Mouse (Mus musculus): ENCODE measurements at regions not wholly inside any gene's neighbourhood (a gene's known extent, or its start where the extent isn't known, plus 50 kb on each side); places are given as distances from the start of the nearest gene placed in this dataset.

- H3K27me3 ChIP-seq: 0 out of 2 replicates have a peak, but pooled peaks cover 4% of the 10 kb centered on the region
- no peaks in the 10 kb centered on the region for H3K36me3 ChIP-seq
- ATAC-seq (ENCODE audit: insufficient number of reproducible peaks, low FRiP score, low TSS enrichment, low read depth): peak; percentile 77
- 33% methylated on average over 8 of the region's 8 CpGs for WGBS
- H3K27ac ChIP-seq (replicated peaks): peak overlapping the region; percentile 41; the same call in 1 of the 2 replicates
- H3K4me2 ChIP-seq (replicated peaks): peak overlapping the region; percentile 17
- peaks cover 11% of the 10 kb centered on the region for H3K4me1 ChIP-seq
- no peak overlapping the region for H3K9ac ChIP-seq
- no peaks in the 10 kb centered on the region for H3K9me3 ChIP-seq (replicated peaks)
- H3K4me3 ChIP-seq (replicated peaks): no peak overlapping the region
These were observed 131.8 kb downstream of the Tshz3 start for GRCm38 (mm10) chr7:36829710-36830109.

DNA sequence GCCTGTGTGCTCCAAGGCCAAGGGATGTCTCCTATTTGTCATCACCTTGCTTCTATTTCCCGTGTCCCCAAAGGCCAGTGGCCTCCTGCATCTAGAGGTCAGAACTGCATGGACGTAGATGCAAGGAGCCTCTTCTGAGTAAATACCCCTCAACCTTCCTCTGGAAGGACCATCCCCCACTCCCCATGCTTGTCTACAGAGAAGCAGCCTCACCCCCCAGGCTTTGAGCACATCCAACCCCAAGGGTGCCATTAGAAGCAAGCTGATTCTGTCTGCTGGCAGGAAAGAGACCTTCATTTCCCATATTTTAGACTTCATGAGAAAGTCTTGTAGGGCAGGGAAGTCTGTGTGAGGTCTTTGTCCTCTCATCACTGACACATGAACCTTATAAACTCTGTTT, 132.2 kb downstream of the Tshz3 start:
- ATAC-seq (ENCODE audit: insufficient number of reproducible peaks, low FRiP score, low TSS enrichment, low read depth): peak; percentile 47; the same call in 1 of the 2 replicates

GRCm38 (mm10) chr7:36848279-36848678, 150.4 kb downstream of the Tshz3 start:
- ATAC-seq (ENCODE audit: insufficient number of reproducible peaks, low FRiP score, low TSS enrichment, low read depth): no peak

More for the DNA sequence above, 132.2 kb downstream of the Tshz3 start:
- peak overlapping the region; percentile 40; the same call in 1 of the 2 replicates for H3K27ac ChIP-seq (replicated peaks)
- WGBS: 38% methylated on average over 2 of the region's 2 CpGs
- H3K9ac ChIP-seq: no peak overlapping the region
- H3K4me1 ChIP-seq: peaks cover 11% of the 10 kb centered on the region
- no peaks in the 10 kb centered on the region for H3K36me3 ChIP-seq
- 0 out of 2 replicates have a peak, but pooled peaks cover 4% of the 10 kb centered on the region for H3K27me3 ChIP-seq
- peak overlapping the region; percentile 17; the same call in 1 of the 2 replicates for H3K4me2 ChIP-seq (replicated peaks)
- no peaks in the 10 kb centered on the region for H3K9me3 ChIP-seq (replicated peaks)
- no peak overlapping the region for H3K4me3 ChIP-seq (replicated peaks)

GRCm38 (mm10) chr7:36851275-36851889, 153.5 kb downstream of the Tshz3 start:
- Histone ChIP-seq H3K9me3 (replicated peaks) (no peaks in the 10 kb centered on the region), H3K4me2 (replicated peaks) (no peak overlapping the region), H3K27ac (replicated peaks) (no peak overlapping the region), H3K9ac (no peak overlapping the region), H3K27me3 (0 out of 2 replicates have a peak, but pooled peaks cover 3% of the 10 kb centered on the region), H3K4me1 (no peaks in the 10 kb centered on the region), H3K4me3 (replicated peaks) (no peak overlapping the region), H3K36me3 (no peaks in the 10 kb centered on the region)
- 78% methylated on average over 4 of the region's 4 CpGs for WGBS
- ATAC-seq (ENCODE audit: insufficient number of reproducible peaks, low FRiP score, low TSS enrichment, low read depth): no peak

More at GRCm38 (mm10) chr7:36848279-36848678, 150.4 kb downstream of the Tshz3 start:
- H3K4me1 ChIP-seq: no peaks in the 10 kb centered on the region
- H3K4me2 ChIP-seq (replicated peaks): no peak overlapping the region
- no peaks in the 10 kb centered on the region for H3K9me3 ChIP-seq (replicated peaks)
- 77% methylated on average over 2 of the region's 2 CpGs for WGBS
- no peak overlapping the region for H3K27ac ChIP-seq (replicated peaks)
- H3K27me3 ChIP-seq: 0 out of 2 replicates have a peak, but pooled peaks cover 3% of the 10 kb centered on the region
- no peaks in the 10 kb centered on the region for H3K36me3 ChIP-seq
- H3K4me3 ChIP-seq (replicated peaks): no peak overlapping the region
- H3K9ac ChIP-seq: no peak overlapping the region

- no peak overlapping the region for H3K27ac ChIP-seq (replicated peaks)
- H3K4me2 ChIP-seq (replicated peaks): no peak overlapping the region
- no peaks in the 10 kb centered on the region for H3K27me3 ChIP-seq
- no peaks in the 10 kb centered on the region for H3K4me1 ChIP-seq
- no peaks in the 10 kb centered on the region for H3K9me3 ChIP-seq (replicated peaks)
- H3K36me3 ChIP-seq: no peaks in the 10 kb centered on the region
- no peak overlapping the region for H3K9ac ChIP-seq
- H3K4me3 ChIP-seq (replicated peaks): no peak overlapping the region
- ATAC-seq (ENCODE audit: insufficient number of reproducible peaks, low FRiP score, low TSS enrichment, low read depth): no peak
These were observed 156.4 kb downstream of the Tshz3 start for GRCm38 (mm10) chr7:36854308-36854707.

DNA sequence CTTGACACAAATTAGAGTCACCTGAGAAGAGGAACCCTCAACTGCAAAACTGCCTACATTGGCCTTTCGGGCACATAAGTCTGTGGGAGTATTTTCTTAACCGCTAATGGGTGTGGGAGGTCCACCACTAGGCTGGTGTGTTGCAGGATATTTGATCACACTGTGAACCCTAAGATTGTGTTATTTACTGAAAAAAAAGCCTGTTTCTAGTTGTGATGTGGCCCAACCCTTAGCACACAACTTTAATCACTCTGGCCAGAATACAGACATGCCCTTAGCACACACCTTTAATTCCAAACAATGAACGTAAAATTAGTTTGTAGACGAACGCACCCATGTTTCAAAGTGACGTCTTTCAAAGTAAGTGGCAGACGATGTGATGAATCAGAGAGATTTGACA, 161.5 kb downstream of the Tshz3 start:
- H3K4me2 ChIP-seq (replicated peaks): no peak overlapping the region
- WGBS: 86% methylated on average over 7 of the region's 7 CpGs
- ATAC-seq (ENCODE audit: insufficient number of reproducible peaks, low FRiP score, low TSS enrichment, low read depth): no peak

DNA sequence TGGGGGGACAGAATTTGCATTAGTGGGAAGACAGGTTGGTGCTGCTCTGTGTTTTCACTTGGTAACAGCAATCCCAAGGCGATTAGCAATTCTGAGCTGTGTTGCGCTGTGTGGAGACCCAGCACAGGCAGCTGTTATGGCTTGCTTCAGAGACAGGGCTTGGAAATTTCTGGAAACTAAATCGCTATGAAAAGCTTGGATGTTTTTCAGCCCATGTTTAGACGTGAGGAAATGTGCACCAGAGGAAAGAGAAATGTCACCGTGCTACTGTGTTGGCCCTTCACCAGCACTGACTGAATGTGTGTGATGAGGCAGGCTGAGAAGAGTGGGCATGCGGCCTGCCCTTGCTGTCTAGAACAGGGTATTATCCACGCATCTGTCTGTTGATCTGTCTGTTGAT, 164.6 kb downstream of the Tshz3 start:
- Histone ChIP-seq H3K27me3 (no peaks in the 10 kb centered on the region; the same call in 1 of the 2 replicates), H3K4me3 (replicated peaks) (no peak overlapping the region), H3K4me2 (replicated peaks) (no peak overlapping the region), H3K9ac (no peak overlapping the region), H3K4me1 (no peaks in the 10 kb centered on the region), H3K27ac (replicated peaks) (no peak overlapping the region), H3K9me3 (replicated peaks) (no peaks in the 10 kb centered on the region), H3K36me3 (no peaks in the 10 kb centered on the region)
- no peak for ATAC-seq (ENCODE audit: insufficient number of reproducible peaks, low FRiP score, low TSS enrichment, low read depth)
- WGBS: 85% methylated on average over 7 of the region's 7 CpGs

More for the DNA sequence above, 161.5 kb downstream of the Tshz3 start:
- Histone ChIP-seq H3K4me3 (replicated peaks) (no peak overlapping the region), H3K36me3 (no peaks in the 10 kb centered on the region), H3K4me1 (no peaks in the 10 kb centered on the region), H3K27ac (replicated peaks) (no peak overlapping the region), H3K27me3 (no peaks in the 10 kb centered on the region), H3K9ac (no peak overlapping the region), H3K9me3 (replicated peaks) (no peaks in the 10 kb centered on the region)

- H3K4me1 ChIP-seq: no peaks in the 10 kb centered on the region
- no peaks in the 10 kb centered on the region for H3K9me3 ChIP-seq (replicated peaks)
- H3K36me3 ChIP-seq: no peaks in the 10 kb centered on the region
- no peak overlapping the region for H3K4me2 ChIP-seq (replicated peaks)
- no peaks in the 10 kb centered on the region; the same call in 1 of the 2 replicates for H3K27me3 ChIP-seq
- no peak overlapping the region for H3K9ac ChIP-seq
- H3K27ac ChIP-seq (replicated peaks): no peak overlapping the region
- H3K4me3 ChIP-seq (replicated peaks): no peak overlapping the region
- 88% methylated on average over 5 of the region's 5 CpGs for WGBS
- no peak for ATAC-seq (ENCODE audit: insufficient number of reproducible peaks, low FRiP score, low TSS enrichment, low read depth)
These were observed 165.8 kb downstream of the Tshz3 start for GRCm38 (mm10) chr7:36863745-36864144.

GRCm38 (mm10) chr7:36864675-36865074, 166.8 kb downstream of the Tshz3 start:
- no peaks in the 10 kb centered on the region; the same call in 1 of the 2 replicates for H3K27me3 ChIP-seq
- no peak overlapping the region for H3K27ac ChIP-seq (replicated peaks)
- H3K4me2 ChIP-seq (replicated peaks): no peak overlapping the region
- H3K4me1 ChIP-seq: no peaks in the 10 kb centered on the region
- no peak for ATAC-seq (ENCODE audit: insufficient number of reproducible peaks, low FRiP score, low TSS enrichment, low read depth)
- no peak overlapping the region for H3K9ac ChIP-seq
- WGBS: 80% methylated on average over 4 of the region's 4 CpGs
- no peaks in the 10 kb centered on the region for H3K9me3 ChIP-seq (replicated peaks)
- H3K4me3 ChIP-seq (replicated peaks): no peak overlapping the region
- no peaks in the 10 kb centered on the region for H3K36me3 ChIP-seq

DNA sequence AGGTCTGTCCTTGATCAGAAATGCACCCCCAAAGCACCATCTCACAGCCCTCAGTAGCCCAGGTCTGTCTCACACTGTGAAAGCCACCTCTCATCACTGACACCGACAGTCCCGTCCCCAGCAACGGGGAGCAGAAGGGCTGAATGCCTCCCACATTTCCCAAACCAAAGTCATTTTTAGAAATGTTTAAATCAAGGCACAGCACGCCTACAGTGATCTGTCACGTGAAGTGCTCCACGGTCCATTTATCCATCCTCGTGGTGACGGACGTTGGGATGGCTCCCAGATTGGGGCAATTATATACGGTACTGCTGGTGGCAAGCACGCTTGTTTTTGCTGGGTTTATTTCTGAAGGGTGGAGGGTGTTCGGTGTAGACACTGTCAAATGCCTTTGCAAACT, 168.7 kb downstream of the Tshz3 start:
- WGBS: 63% methylated on average over 12 of the region's 12 CpGs
- no peaks in the 10 kb centered on the region for H3K36me3 ChIP-seq
- H3K9ac ChIP-seq: no peak overlapping the region
- no peaks in the 10 kb centered on the region for H3K9me3 ChIP-seq (replicated peaks)
- H3K4me3 ChIP-seq (replicated peaks): no peak overlapping the region
- no peak for ATAC-seq (ENCODE audit: insufficient number of reproducible peaks, low FRiP score, low TSS enrichment, low read depth)
- H3K27ac ChIP-seq (replicated peaks): no peak overlapping the region
- no peaks in the 10 kb centered on the region for H3K4me1 ChIP-seq
- H3K4me2 ChIP-seq (replicated peaks): no peak overlapping the region
- H3K27me3 ChIP-seq: no peaks in the 10 kb centered on the region; the same call in 1 of the 2 replicates

GRCm38 (mm10) chr7:36874004-36874403, 176.1 kb downstream of the Tshz3 start:
- no peaks in the 10 kb centered on the region for H3K9me3 ChIP-seq (replicated peaks)
- no peak overlapping the region for H3K4me3 ChIP-seq (replicated peaks)
- H3K9ac ChIP-seq: no peak overlapping the region
- H3K36me3 ChIP-seq: no peaks in the 10 kb centered on the region
- H3K4me2 ChIP-seq (replicated peaks): no peak overlapping the region
- no peaks in the 10 kb centered on the region for H3K27me3 ChIP-seq
- H3K4me1 ChIP-seq: no peaks in the 10 kb centered on the region
- H3K27ac ChIP-seq (replicated peaks): no peak overlapping the region
- no peak for ATAC-seq (ENCODE audit: insufficient number of reproducible peaks, low FRiP score, low TSS enrichment, low read depth)
- 68% methylated on average over 5 of the region's 5 CpGs for WGBS

GRCm38 (mm10) chr7:36877686-36878085, 179.8 kb downstream of the Tshz3 start:
- Histone ChIP-seq H3K9me3 (replicated peaks) (no peaks in the 10 kb centered on the region), H3K4me1 (no peaks in the 10 kb centered on the region), H3K9ac (no peak overlapping the region), H3K27me3 (no peaks in the 10 kb centered on the region), H3K36me3 (no peaks in the 10 kb centered on the region), H3K27ac (replicated peaks) (no peak overlapping the region), H3K4me3 (replicated peaks) (no peak overlapping the region), H3K4me2 (replicated peaks) (no peak overlapping the region)
- ATAC-seq (ENCODE audit: insufficient number of reproducible peaks, low FRiP score, low TSS enrichment, low read depth): no peak
- WGBS: 34% methylated on average over 7 of the region's 7 CpGs
